Mouse (Mus musculus) urinary bladder, adult 18-20 months (tissue): ENCODE data around the gene Ccdc39.

ENCODE experiments used
- DNase-seq, 2 experiments: peaks; one replicate each; pipeline ENCODE4 v3.0.0; 2022; ENCODE audit warnings: low spot score in 2 of 2, mixed read lengths in 2 of 2

The Ccdc39 gene

GRCm38 (mm10) chr3:33843801-33844632 lies at the start of gene Ccdc39:
Gene Ccdc39 (minus strand): TSS chr3:33844310.
- peak; percentile 44 to 45 for DNase-seq

GRCm38 (mm10) chr3:33893433-33893832 lies 49.3 kb upstream of the Ccdc39 start:
- DNase-seq: no peak

GRCm38 (mm10) chr3:33887438-33887837 lies 43.3 kb upstream of the Ccdc39 start:
- DNase-seq: no peak

GRCm38 (mm10) chr3:33883105-33883504 lies 39.0 kb upstream of the Ccdc39 start:
- DNase-seq: no peak

GRCm38 (mm10) chr3:33882695-33883094 lies 38.6 kb upstream of the Ccdc39 start:
- no peak for DNase-seq

GRCm38 (mm10) chr3:33878661-33879060 lies 34.6 kb upstream of the Ccdc39 start:
- DNase-seq: no peak

- no peak for DNase-seq
These were observed 30.6 kb upstream of the Ccdc39 start for GRCm38 (mm10) chr3:33874456-33875286.

GRCm38 (mm10) chr3:33873837-33874236 lies 29.7 kb upstream of the Ccdc39 start:
- DNase-seq: no peak

- DNase-seq: no peak
These were observed 29.3 kb upstream of the Ccdc39 start for GRCm38 (mm10) chr3:33873366-33873765.

GRCm38 (mm10) chr3:33864000-33864540 lies 20.0 kb upstream of the Ccdc39 start:
- no peak for DNase-seq

GRCm38 (mm10) chr3:33858939-33859338 lies 14.8 kb upstream of the Ccdc39 start:
- no peak for DNase-seq

- no peak for DNase-seq
These were observed 9.0 kb upstream of the Ccdc39 start for GRCm38 (mm10) chr3:33853062-33853461.

GRCm38 (mm10) chr3:33850856-33851255 lies 6.7 kb upstream of the Ccdc39 start:
- DNase-seq: no peak

GRCm38 (mm10) chr3:33846639-33847038 lies 2.5 kb upstream of the Ccdc39 start:
- no peak for DNase-seq

GRCm38 (mm10) chr3:33838877-33839276 lies 5.2 kb downstream of the Ccdc39 start:
- DNase-seq: no peak

GRCm38 (mm10) chr3:33836576-33836975 lies 7.5 kb downstream of the Ccdc39 start:
- DNase-seq: no peak

- no peak for DNase-seq
These were observed 11.8 kb downstream of the Ccdc39 start for GRCm38 (mm10) chr3:33832351-33832750.

- DNase-seq: no peak
These were observed 19.8 kb downstream of the Ccdc39 start for GRCm38 (mm10) chr3:33824135-33824946.

GRCm38 (mm10) chr3:33807151-33807550 lies 37.0 kb downstream of the Ccdc39 start:
- no peak for DNase-seq

- no peak for DNase-seq
These were observed 43.6 kb downstream of the Ccdc39 start for GRCm38 (mm10) chr3:33800513-33800820.

GRCm38 (mm10) chr3:33799617-33800512 lies 44.2 kb downstream of the Ccdc39 start, which contains the start of gene Ttc14:
Gene Ttc14 (plus strand): TSS chr3:33799832.
- peak; percentile 98 to 100 for DNase-seq
